Mouse (Mus musculus) thymus, adult 2 months (tissue): ENCODE measurements around the gene Cdkn1b. TPM values are rescaled to one million over a fixed set of nuclear protein-coding genes. Genes with fewer than 3 reads are reported as not detected.

Experiments
- DNase-seq: peaks from one replicate; pipeline ENCODE4 v3.0.0; 2021
- H3K27ac ChIP-seq: fragments of 200-500 bp; 2 replicates; pipeline ENCODE4 v1.5.1; 2012; ENCODE audit warnings: low read length, control low read depth; ENCODE audit not compliant: control insufficient read depth, insufficient read depth
- H3K27me3 ChIP-seq: fragments of 200-500 bp; 2 replicates; pipeline ENCODE4 v1.6.1; 2012; ENCODE audit warnings: mild to moderate bottlenecking, low read length, moderate library complexity, mixed read lengths; ENCODE audit not compliant: control insufficient read depth, insufficient read depth
- H3K36me3 ChIP-seq: fragments of 200-500 bp; 2 replicates; pipeline ENCODE4 v1.6.1; 2012; ENCODE audit warnings: mild to moderate bottlenecking, low read length, moderate library complexity; ENCODE audit not compliant: control insufficient read depth, insufficient read depth
- H3K4me1 ChIP-seq: fragments of 200-500 bp; replicated peaks from 2 replicates; pipeline ENCODE4 v1.6.1; 2012; ENCODE audit warnings: low read length; ENCODE audit not compliant: control insufficient read depth, insufficient read depth
- H3K4me3 ChIP-seq: fragments of 200-500 bp; 2 replicates; pipeline ENCODE4 v1.5.1; 2012; ENCODE audit warnings: mild to moderate bottlenecking, low read length, control low read depth, moderate library complexity; ENCODE audit not compliant: control insufficient read depth, insufficient read depth
- CTCF ChIP-seq: fragments of 200-500 bp; IDR thresholded peaks from 2 replicates; pipeline ENCODE4 v1.5.1; 2012; ENCODE audit warnings: mild to moderate bottlenecking, control low read depth, low read length, moderate library complexity, borderline replicate concordance; ENCODE audit not compliant: control insufficient read depth, poor library complexity, insufficient read depth; ENCODE audit errors: extremely low read depth
- POLR2A ChIP-seq: fragments of 200-500 bp; IDR thresholded peaks from 2 replicates; pipeline ENCODE4 v1.6.1; 2012; ENCODE audit warnings: mild to moderate bottlenecking, low read length, control low read depth, moderate library complexity; ENCODE audit not compliant: control insufficient read depth, poor library complexity, insufficient read depth; ENCODE audit errors: extremely low read depth
- WGBS: fragments of 180-500 bp; shearing (Covaris S2); methylation state at CpG from one replicate; pipeline ENCODE4 v1.1.7; 2018; 5-methylcytosine and 5-hydroxymethylcytosine counted together
- polyA plus RNA-seq: library from polyadenylated mRNA; depleted of rRNA; stranded (reverse); fragments of >200 nt; gene quantifications from 2 replicates; pipeline ENCODE4 v1.2.3, GENCODE M21; 2012

The Cdkn1b gene
- polyA plus RNA-seq, 1 experiment = 65.2 TPM

DNA sequence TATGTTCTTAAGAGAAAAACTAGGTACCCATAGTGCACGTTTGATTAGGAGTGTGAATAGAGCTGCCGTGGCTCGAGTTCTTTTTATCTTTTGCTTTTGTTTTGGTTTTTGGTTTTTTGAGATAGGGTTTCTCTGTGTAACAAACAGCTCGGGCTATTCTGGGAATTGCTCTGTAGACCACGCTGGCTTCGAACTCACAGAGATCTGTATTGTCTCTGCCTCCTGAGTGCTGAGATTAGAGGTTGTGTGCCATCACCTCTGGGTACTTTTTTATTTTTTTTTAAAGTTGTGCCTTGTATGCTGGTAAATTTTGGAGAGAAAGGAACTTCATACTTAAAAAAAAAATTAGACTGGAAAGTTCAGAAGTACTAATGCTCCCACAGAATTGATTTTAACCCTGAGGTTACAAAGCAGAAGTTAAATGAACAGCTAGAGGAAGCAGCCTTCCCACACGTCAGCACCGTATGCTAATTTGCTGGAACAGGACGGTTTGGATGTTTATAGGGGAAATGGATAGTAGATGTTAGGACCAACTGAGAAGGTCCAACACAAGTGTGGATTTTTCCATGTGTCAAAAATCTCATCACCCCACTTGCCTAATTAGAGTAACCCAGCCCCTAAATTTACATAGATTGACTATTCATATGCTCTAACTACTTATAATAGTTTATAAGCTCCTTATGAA lies 2.5 kb downstream of the Cdkn1b start:
- WGBS = 5% methylated on average over 9 of the region's 9 CpGs
- no peak overlapping the region; the same call in 1 of the 2 replicates for H3K27ac ChIP-seq
- DNase-seq = no peak

DNA sequence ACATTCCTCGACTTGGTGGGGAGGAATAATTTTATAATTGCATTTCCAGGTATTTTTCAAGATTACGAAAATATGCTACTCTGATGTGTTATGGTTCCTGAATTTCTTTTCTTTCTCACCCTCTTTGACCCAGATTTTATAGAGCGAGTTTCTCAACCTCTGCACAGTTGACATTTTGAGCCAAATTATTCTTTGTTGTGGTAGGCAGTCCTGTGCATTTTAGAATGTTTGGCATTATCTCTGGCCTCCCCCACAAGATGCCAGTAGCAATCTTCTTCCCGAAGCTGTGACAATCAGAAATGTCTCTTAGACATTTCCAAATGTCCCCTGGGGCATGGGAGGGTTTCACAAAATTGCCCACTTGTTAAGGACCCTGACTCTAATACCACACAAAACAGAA lies 3.5 kb downstream of the Cdkn1b start:
- no peak for TF ChIP-seq CTCF
- TF ChIP-seq POLR2A = no peak
- Histone ChIP-seq H3K4me3 (no peak overlapping the region), H3K4me1 (peaks cover 13% of the 10 kb centered on the region), H3K36me3 (peaks cover 12% of the 10 kb centered on the region), H3K27me3 (no peaks in the 10 kb centered on the region), H3K27ac (no peak overlapping the region)
- WGBS = 47% methylated on average over 4 of the region's 4 CpGs
- no peak for DNase-seq

More for the DNA sequence above, 2.5 kb downstream of the Cdkn1b start:
- Histone ChIP-seq H3K27me3 (no peaks in the 10 kb centered on the region), H3K4me3 (no peak overlapping the region), H3K4me1 (peaks cover 23% of the 10 kb centered on the region), H3K36me3 (peaks cover 12% of the 10 kb centered on the region)
- no peak for TF ChIP-seq POLR2A

DNA sequence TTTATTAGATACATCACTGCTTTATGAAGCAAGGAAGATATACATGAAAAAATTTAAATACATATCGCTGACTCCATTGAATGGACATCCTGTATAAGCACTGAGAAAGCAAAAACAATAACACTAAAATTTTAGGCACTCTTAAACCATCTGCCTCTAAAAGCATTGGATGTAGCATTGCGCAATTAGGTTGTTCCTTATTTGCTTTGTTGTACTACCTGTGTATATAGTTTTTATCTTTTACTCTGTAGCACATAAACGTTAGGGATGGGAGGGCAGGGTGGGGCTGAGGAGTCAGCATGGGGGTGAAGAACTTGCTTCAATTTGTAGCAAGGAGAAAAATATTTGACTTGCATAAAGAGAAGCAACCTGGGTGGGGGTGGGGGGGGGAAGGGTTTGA lies 4.1 kb downstream of the Cdkn1b start:
- Histone ChIP-seq H3K36me3 (peaks cover 12% of the 10 kb centered on the region), H3K4me1 (peaks cover 10% of the 10 kb centered on the region), H3K27ac (no peak overlapping the region), H3K4me3 (no peak overlapping the region), H3K27me3 (no peaks in the 10 kb centered on the region)
- DNase-seq = no peak
- TF ChIP-seq POLR2A (no peak), CTCF (no peak)
- 72% methylated on average over 3 of the region's 3 CpGs for WGBS

DNA sequence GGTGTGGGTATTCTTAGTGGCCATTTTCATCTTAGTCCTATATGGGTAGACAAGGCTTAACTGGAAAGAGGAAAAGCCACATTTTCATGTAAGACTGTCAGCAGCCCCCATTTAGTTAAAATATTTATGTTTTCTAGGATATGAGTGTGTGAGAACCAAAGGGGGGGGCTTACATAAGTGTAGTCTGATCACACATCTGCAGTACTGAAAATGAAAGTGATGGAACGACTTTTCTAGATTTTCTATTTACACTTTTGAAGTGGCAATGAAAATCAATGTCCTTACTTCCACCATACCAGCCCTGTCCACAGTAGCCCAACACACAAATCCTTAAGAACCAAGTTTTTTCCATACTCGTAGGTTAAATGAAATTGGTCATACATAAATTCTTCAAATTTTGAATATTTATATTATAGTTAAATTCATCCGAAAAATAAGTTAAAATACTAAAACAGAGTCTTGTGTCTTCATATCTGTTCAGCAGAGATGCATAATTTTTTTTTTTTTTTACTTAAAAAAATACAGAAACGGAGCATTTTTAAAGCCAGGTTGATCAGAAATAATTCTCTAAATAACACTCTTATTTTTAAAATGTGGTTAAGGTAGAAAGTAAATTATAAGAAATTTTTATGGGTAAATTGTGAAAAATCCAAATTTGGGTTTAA lies 5.6 kb downstream of the Cdkn1b start:
- H3K4me3 ChIP-seq = no peak overlapping the region
- no peak overlapping the region for H3K27ac ChIP-seq
- peaks cover 14% of the 10 kb centered on the region for H3K4me1 ChIP-seq
- DNase-seq = no peak
- WGBS = 53% methylated on average over 4 of the region's 4 CpGs
- peaks cover 12% of the 10 kb centered on the region for H3K36me3 ChIP-seq
- no peak for TF ChIP-seq CTCF
- TF ChIP-seq POLR2A = no peak
- H3K27me3 ChIP-seq = no peaks in the 10 kb centered on the region

DNA sequence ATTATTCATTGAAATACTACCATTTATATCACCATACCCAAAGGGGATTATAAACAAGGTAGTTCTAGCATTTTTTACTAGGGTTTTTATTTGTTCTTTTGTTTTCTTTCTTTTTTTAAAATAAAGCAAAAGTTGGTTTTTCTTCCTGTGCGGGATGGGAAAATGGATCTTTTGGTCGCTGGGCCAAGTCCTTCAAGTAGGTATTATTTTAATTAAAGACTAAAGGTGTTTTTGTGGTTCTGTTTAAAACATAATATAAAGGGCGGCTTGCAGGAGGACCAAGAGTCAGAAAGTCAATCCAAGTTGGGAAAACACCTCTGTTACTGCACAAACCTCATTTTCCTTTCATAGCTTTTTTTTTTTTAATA lies 6.1 kb downstream of the Cdkn1b start:
- Histone ChIP-seq H3K4me3 (peak overlapping the region; percentile 59), H3K27me3 (no peaks in the 10 kb centered on the region), H3K36me3 (peaks cover 12% of the 10 kb centered on the region), H3K4me1 (peaks cover 16% of the 10 kb centered on the region), H3K27ac (peak overlapping the region; percentile 98; the same call in 1 of the 2 replicates)
- no peak for DNase-seq
- 23% methylated on average over 3 of the region's 3 CpGs for WGBS
- TF ChIP-seq POLR2A (no peak), CTCF (no peak)

DNA sequence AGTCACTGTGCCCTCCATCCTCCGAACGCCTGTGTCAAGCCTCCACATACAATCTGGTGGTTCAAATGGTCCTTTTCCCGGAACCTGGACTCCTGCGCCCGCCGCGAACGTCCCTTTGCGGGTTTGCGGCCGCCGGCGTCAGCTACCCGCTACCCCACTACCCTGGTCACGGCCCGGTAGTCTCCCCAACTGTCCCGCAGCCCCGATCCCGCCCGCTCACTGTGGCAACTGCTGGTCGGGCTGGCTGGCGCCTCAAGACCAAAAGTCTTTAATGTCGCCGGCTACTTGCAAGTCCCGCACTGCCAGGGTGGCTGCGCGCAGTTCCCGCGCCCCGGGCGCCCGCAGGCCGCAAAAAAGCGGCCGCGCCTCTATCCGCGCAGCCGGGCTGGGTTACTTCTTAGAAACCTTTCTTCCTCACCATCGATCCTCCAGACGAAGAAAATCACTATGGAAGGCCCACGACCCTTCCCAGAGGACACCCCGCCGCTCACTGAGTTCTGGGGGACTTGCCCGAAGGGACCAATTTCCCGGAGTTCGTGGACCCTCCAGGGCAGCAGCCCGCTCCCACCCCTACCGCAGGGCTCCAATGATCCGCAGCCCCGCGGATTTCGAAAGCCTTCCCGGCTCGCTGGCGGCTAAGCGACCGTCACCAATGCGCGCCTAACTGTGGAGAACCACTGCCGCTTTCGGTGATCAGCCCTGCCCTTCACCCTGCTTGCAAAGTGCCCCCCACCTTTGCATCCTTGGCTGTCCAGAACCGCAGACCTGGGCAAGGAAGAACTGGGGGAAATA lies 6.8 kb downstream of the Cdkn1b start:
- H3K27ac ChIP-seq = peak overlapping the region; percentile 98

More for the DNA sequence above, 6.8 kb downstream of the Cdkn1b start:
- peaks cover 10% of the 10 kb centered on the region for H3K36me3 ChIP-seq
- WGBS = under 1% methylated on average over 63 of the region's 63 CpGs
- DNase-seq = peak; percentile 61
- peak overlapping the region; percentile 59 for H3K4me3 ChIP-seq
- H3K4me1 ChIP-seq = peaks cover 16% of the 10 kb centered on the region
- H3K27me3 ChIP-seq = no peaks in the 10 kb centered on the region
- 0 out of 2 replicates have a peak, but pooled peaks have one; percentile 7 for TF ChIP-seq CTCF
- TF ChIP-seq POLR2A = 0 out of 2 replicates have a peak, but pooled peaks have one; percentile 47
